Mouse (Mus musculus) forebrain, embryonic 11.5 days (tissue): ENCODE measurements around the gene Zer1. TPM values are rescaled to one million over a fixed set of nuclear protein-coding genes. Genes with fewer than 3 reads are reported as not detected.

Source experiments
- ATAC-seq: fragments of 200-750 bp; cut with Nextera tagmentation; replicated peaks from 2 replicates; pipeline ENCODE4 v1.8.0; 2017; ENCODE audit warnings: moderate TSS enrichment; ENCODE audit not compliant: low FRiP score
- DNase-seq: peaks from one replicate; pipeline ENCODE4 v3.0.0-alpha.2; 2017; ENCODE audit warnings: low spot score
- H3K27ac ChIP-seq: fragments of 300-500 bp; sonication (generic); 2 replicates; pipeline ENCODE4 v1.5.1; 2014; ENCODE audit warnings: low read depth, low read length
- H3K27me3 ChIP-seq: fragments of 300-500 bp; sonication (generic); 2 replicates; pipeline ENCODE4 v1.6.1; 2014; ENCODE audit warnings: mild to moderate bottlenecking, low read length, mixed read lengths; ENCODE audit not compliant: control insufficient read depth, insufficient read depth
- H3K36me3 ChIP-seq: fragments of 300-500 bp; sonication (generic); 2 replicates; pipeline ENCODE4 v1.6.1; 2014; ENCODE audit warnings: mild to moderate bottlenecking, low read length, moderate library complexity, mixed read lengths; ENCODE audit not compliant: control insufficient read depth, insufficient read depth
- H3K4me1 ChIP-seq: fragments of 300-500 bp; sonication (generic); replicated peaks from 2 replicates; pipeline ENCODE4 v1.6.1; 2014; ENCODE audit warnings: low read length, mixed read lengths; ENCODE audit not compliant: control insufficient read depth, insufficient read depth
- H3K4me2 ChIP-seq: fragments of 300-500 bp; sonication (generic); 2 replicates; pipeline ENCODE4 v1.6.1; 2014; ENCODE audit warnings: low read depth, mild to moderate bottlenecking, low read length, moderate library complexity, mixed read lengths; ENCODE audit not compliant: severe bottlenecking
- H3K4me3 ChIP-seq: fragments of 300-500 bp; sonication (generic); 2 replicates; pipeline ENCODE4 v1.5.1; 2014; ENCODE audit warnings: low read depth, low read length
- H3K9ac ChIP-seq: fragments of 300-500 bp; sonication (generic); 2 replicates; pipeline ENCODE4 v1.6.1; 2014; ENCODE audit warnings: low read length
- H3K9me3 ChIP-seq: fragments of 300-500 bp; sonication (generic); 2 replicates; pipeline ENCODE4 v1.6.1; 2016; ENCODE audit warnings: low read length, mixed read lengths; ENCODE audit not compliant: control insufficient read depth
- WGBS: fragments of 180-500 bp; shearing (Covaris S2); extraction: QIAGEN DNeasy Blood & Tissue Kit; methylation state at CpG from one replicate; pipeline ENCODE4 v1.1.7; 2014; 5-methylcytosine and 5-hydroxymethylcytosine counted together
- polyA plus RNA-seq: library from polyadenylated mRNA; unstranded; fragments of >200 nt; fragmentation: Nextera tagmentation; extraction: Ambion mirVana; gene quantifications from 2 replicates; pipeline ENCODE4 v1.2.1, GENCODE M21; 2014

Zer1 gene
- polyA plus RNA-seq, 1 experiment from 2014 or later = 8.0 TPM

GRCm38 (mm10) chr2:30067031-30067888 lies 57.1 kb downstream of the Zer1 start:
- no peaks in the 10 kb centered on the region for H3K27me3 ChIP-seq
- H3K4me2 ChIP-seq = peak overlapping the region; percentile 61
- 1% methylated on average over 65 of the region's 69 CpGs for WGBS
- ATAC-seq (peak; percentile 31), DNase-seq (no peak)
- H3K36me3 ChIP-seq = peaks cover 15% of the 10 kb centered on the region; the same call in 1 of the 2 replicates
- peak overlapping the region; percentile 99 for H3K27ac ChIP-seq
- H3K4me3 ChIP-seq = peak overlapping the region; percentile 100
- H3K4me1 ChIP-seq = peaks cover 13% of the 10 kb centered on the region
- H3K9ac ChIP-seq = peak overlapping the region; percentile 100
- H3K9me3 ChIP-seq = no peaks in the 10 kb centered on the region

- Histone ChIP-seq H3K27me3 (no peaks in the 10 kb centered on the region), H3K9me3 (no peaks in the 10 kb centered on the region), H3K9ac (peak overlapping the region; percentile 100), H3K4me2 (peak overlapping the region; percentile 67), H3K27ac (peak overlapping the region; percentile 99), H3K36me3 (peaks cover 15% of the 10 kb centered on the region; the same call in 1 of the 2 replicates), H3K4me3 (peak overlapping the region; percentile 100), H3K4me1 (peaks cover 13% of the 10 kb centered on the region)
- ATAC-seq = peak; percentile 93
- under 1% methylated on average over 64 of the region's 101 CpGs for WGBS
- peak; percentile 99 for DNase-seq
Measured at GRCm38 (mm10) chr2:30066046-30066901, 58.1 kb downstream of the Zer1 start.

DNA sequence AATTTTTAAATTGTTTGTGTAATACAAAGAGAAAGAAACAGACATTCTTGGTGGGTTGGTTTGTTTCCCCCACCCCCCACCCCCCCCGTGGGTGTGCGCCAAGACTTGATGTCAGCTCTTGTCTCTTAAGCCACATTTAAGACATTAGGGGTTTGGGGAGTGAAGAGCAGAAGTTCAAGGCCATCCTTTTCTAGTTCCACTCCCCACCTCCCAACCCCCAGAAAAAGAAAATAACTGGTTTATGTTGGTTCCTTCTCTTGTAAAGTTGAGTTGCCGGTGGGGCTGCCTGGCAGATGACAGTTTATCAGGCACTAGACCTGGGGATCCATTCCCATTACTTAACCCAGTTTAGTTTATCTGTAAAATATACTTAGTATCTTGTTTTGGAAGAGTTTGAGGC lies 60.1 kb downstream of the Zer1 start:
- Histone ChIP-seq H3K9me3 (no peaks in the 10 kb centered on the region), H3K27ac (no peak overlapping the region), H3K4me1 (peaks cover 13% of the 10 kb centered on the region), H3K9ac (0 out of 2 replicates have a peak overlapping the region, but pooled peaks have one; percentile 3), H3K36me3 (peaks cover 8% of the 10 kb centered on the region; the same call in 1 of the 2 replicates), H3K4me2 (peak overlapping the region; percentile 96; the same call in 1 of the 2 replicates), H3K27me3 (no peaks in the 10 kb centered on the region), H3K4me3 (peak overlapping the region; percentile 64; the same call in 1 of the 2 replicates)
- ATAC-seq (no peak), DNase-seq (no peak)
- WGBS = 45% methylated on average over 3 of the region's 3 CpGs

GRCm38 (mm10) chr2:30063791-30064190 lies 60.6 kb downstream of the Zer1 start:
- H3K4me1 ChIP-seq = peaks cover 13% of the 10 kb centered on the region
- no peaks in the 10 kb centered on the region for H3K9me3 ChIP-seq
- no peak overlapping the region for H3K27ac ChIP-seq
- H3K9ac ChIP-seq = peak overlapping the region; percentile 86
- H3K4me2 ChIP-seq = peak overlapping the region; percentile 96
- H3K36me3 ChIP-seq = peaks cover 5% of the 10 kb centered on the region; the same call in 1 of the 2 replicates
- WGBS = 7% methylated on average over 3 of the region's 3 CpGs
- ATAC-seq (no peak), DNase-seq (no peak)
- H3K4me3 ChIP-seq = peak overlapping the region; percentile 64
- no peaks in the 10 kb centered on the region for H3K27me3 ChIP-seq

DNA sequence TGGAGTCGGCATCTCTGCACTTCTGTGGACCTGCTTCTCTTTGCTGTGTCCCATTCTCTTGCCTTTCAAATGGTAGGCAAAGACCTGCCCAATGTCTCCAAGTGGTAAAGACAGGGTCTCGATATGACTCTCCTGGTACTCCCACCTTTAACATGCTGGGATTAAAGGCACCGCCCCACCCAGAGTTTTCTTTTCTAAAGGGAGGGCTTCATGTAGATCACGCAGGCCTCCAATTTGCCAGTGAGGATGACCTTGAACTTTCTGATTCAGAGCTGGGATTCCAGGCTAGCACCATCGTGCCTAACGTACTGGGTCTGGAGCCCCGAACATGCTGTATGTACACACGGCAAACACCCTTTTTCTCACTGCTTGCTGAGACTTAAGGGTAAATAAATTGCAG lies 61.1 kb downstream of the Zer1 start:
- Histone ChIP-seq H3K4me2 (peak overlapping the region; percentile 96), H3K36me3 (peaks cover under 1% of the 10 kb centered on the region; the same call in 1 of the 2 replicates), H3K4me1 (peaks cover 10% of the 10 kb centered on the region), H3K27me3 (no peaks in the 10 kb centered on the region), H3K9me3 (no peaks in the 10 kb centered on the region), H3K27ac (peak overlapping the region; percentile 76; the same call in 1 of the 2 replicates), H3K4me3 (peak overlapping the region; percentile 64), H3K9ac (peak overlapping the region; percentile 86)
- DNase-seq (no peak), ATAC-seq (no peak)
- WGBS = 6% methylated on average over 8 of the region's 8 CpGs

GRCm38 (mm10) chr2:30062249-30063093 lies 61.9 kb downstream of the Zer1 start:
- no peaks in the 10 kb centered on the region for H3K36me3 ChIP-seq
- DNase-seq = peak; percentile 82
- peak overlapping the region; percentile 76 for H3K27ac ChIP-seq
- under 1% methylated on average over 40 of the region's 40 CpGs for WGBS
- H3K9me3 ChIP-seq = no peaks in the 10 kb centered on the region
- no peak for ATAC-seq
- peak overlapping the region; percentile 86 for H3K9ac ChIP-seq
- H3K4me1 ChIP-seq = peaks cover 9% of the 10 kb centered on the region
- no peaks in the 10 kb centered on the region for H3K27me3 ChIP-seq
- H3K4me2 ChIP-seq = peak overlapping the region; percentile 96
- peak overlapping the region; percentile 64 for H3K4me3 ChIP-seq

DNA sequence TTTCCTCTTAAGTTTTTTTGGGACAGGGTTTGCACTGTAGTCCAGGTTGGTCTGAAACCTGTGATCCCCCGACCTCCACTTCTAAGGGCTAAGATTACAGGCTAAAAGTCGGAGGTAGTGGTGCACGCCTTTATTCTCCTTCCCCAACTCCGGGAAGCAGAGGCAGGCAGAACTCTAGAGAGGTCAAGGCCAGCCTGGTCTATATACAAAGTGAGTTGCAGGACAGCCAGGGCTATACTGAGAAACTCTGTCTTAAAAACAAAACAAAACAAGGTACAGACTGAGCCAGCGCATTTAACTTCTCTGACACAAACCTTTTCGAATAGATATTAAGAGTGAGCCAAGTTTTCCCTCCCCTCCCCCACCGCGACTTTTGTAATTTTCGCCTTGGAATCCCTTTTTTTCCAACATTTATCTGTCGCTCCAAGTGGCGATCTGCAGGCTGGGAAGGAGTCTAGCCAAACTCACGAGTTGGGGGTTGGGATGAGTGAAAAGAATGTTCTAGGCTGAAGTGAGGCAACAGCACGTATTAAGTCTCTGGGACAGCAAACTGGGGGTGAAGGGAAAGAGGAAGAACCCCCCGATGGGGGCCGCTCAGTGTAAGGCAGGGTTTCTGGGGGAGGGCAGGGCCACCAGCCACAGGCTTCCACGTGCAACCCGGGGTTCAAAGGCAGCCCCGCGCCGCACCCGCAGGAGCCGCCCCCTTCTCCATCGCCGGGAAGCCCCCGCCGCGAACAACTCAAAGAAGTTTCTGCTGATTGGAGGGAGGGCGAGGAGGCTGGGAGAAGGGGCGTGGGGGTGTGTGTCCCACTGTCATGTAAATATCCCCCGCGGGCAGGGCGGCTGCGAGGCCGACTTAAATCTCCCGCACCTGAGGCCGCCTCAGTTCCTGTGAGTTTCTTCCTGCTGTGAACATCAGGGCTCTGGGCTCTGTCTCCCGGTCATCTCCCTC lies 62.9 kb downstream of the Zer1 start:
- Histone ChIP-seq H3K36me3 (no peaks in the 10 kb centered on the region), H3K4me1 (peaks cover 9% of the 10 kb centered on the region), H3K9ac (peak overlapping the region; percentile 86), H3K27me3 (no peaks in the 10 kb centered on the region), H3K27ac (peak overlapping the region; percentile 76), H3K9me3 (no peaks in the 10 kb centered on the region), H3K4me3 (peak overlapping the region; percentile 64), H3K4me2 (peak overlapping the region; percentile 96)
- 10% methylated on average over 37 of the region's 37 CpGs for WGBS
- ATAC-seq (peak; percentile 30), DNase-seq (peak; percentile 91)
